Mouse (Mus musculus) cerebellum, postnatal 25 days (tissue): Measurements from ENCODE around the gene Mepce.
"Not testable (repeated sequence)": the region's sequence is repeated elsewhere in the genome, so short reads cannot be mapped to it uniquely, and the experiment has no call there.

Experiments
- DNase-seq, 2 experiments: peaks; one replicate each; pipeline ENCODE4 v3.0.0; 2021; ENCODE audit warnings: mixed read lengths in 2 of 2

The Mepce gene

GRCm38 (mm10) chr5:137756882-137757661 is 30.4 kb downstream of the Mepce start:
- DNase-seq = peak; percentile 93 to 94

- peak; percentile 39 to 54 for DNase-seq
Measured at GRCm38 (mm10) chr5:137756106-137756505, 31.3 kb downstream of the Mepce start.

GRCm38 (mm10) chr5:137755425-137755824 is 32.0 kb downstream of the Mepce start:
- DNase-seq = no peak

GRCm38 (mm10) chr5:137753111-137753832 is 34.2 kb downstream of the Mepce start:
- no peak for DNase-seq

- no peak for DNase-seq
Measured at GRCm38 (mm10) chr5:137751988-137752387, 35.5 kb downstream of the Mepce start.

- no peak for DNase-seq
Measured at GRCm38 (mm10) chr5:137751221-137751887, 36.1 kb downstream of the Mepce start.

- not testable (repeated sequence) for DNase-seq
Measured at GRCm38 (mm10) chr5:137750212-137750611, 37.2 kb downstream of the Mepce start.

- DNase-seq = no peak
Measured at GRCm38 (mm10) chr5:137749196-137749836, 38.1 kb downstream of the Mepce start.

GRCm38 (mm10) chr5:137748130-137748770 is 39.2 kb downstream of the Mepce start:
- DNase-seq = no peak

- peak; percentile 58 to 72 for DNase-seq
Measured at GRCm38 (mm10) chr5:137747326-137747961, 40.0 kb downstream of the Mepce start.

GRCm38 (mm10) chr5:137746851-137747325 is 40.6 kb downstream of the Mepce start:
- peak in 1 of 2 experiments; percentile 49 for DNase-seq

GRCm38 (mm10) chr5:137746282-137746850 is 41.1 kb downstream of the Mepce start:
- DNase-seq = peak; percentile 67 to 77

GRCm38 (mm10) chr5:137745214-137746171 is 42.0 kb downstream of the Mepce start, which contains the start of gene Tsc22d4:
TSS of gene Tsc22d4 (plus strand) at chr5:137745730.
- DNase-seq = peak; percentile 88 to 90

GRCm38 (mm10) chr5:137744197-137744596 is 43.3 kb downstream of the Mepce start:
- no peak for DNase-seq

- DNase-seq = no peak
Measured at GRCm38 (mm10) chr5:137742836-137743235, 44.6 kb downstream of the Mepce start.

GRCm38 (mm10) chr5:137742048-137742447 is 45.4 kb downstream of the Mepce start:
- DNase-seq = no peak

- peak; percentile 92 for DNase-seq
Measured at GRCm38 (mm10) chr5:137741023-137741931, 46.2 kb downstream of the Mepce start, which contains the start of gene Nyap1. TSS of gene Nyap1 (minus strand) at chr5:137741607.

GRCm38 (mm10) chr5:137740506-137740905 is 46.9 kb downstream of the Mepce start:
- peak; percentile 27 to 46 for DNase-seq

GRCm38 (mm10) chr5:137739471-137739870 is 48.0 kb downstream of the Mepce start:
- DNase-seq = no peak
